Mouse (Mus musculus) myocyte (in vitro differentiated cells): ENCODE measurements around the gene Gm4756.
A peak's percentile ranks its signal among the peaks of the same experiment; 100 is the strongest.

Experiments used
- CEBPB ChIP-seq: IDR thresholded peaks from 2 replicates; pipeline ENCODE4 v1.6.1; 2011; ENCODE audit warnings: mild to moderate bottlenecking, moderate library complexity; ENCODE audit not compliant: poor library complexity, insufficient read depth, severe bottlenecking
- E2F4 ChIP-seq: IDR thresholded peaks from one replicate; pipeline ENCODE4 v1.6.1; 2011; ENCODE audit warnings: mild to moderate bottlenecking, control low read depth, moderate library complexity; ENCODE audit not compliant: insufficient read depth
- MAX ChIP-seq: IDR thresholded peaks from one replicate; pipeline ENCODE4 v1.6.1; 2011; ENCODE audit warnings: low read depth, mild to moderate bottlenecking, control low read depth
- MYOG ChIP-seq, 3 experiments: IDR thresholded peaks; one replicate each; pipeline ENCODE4 v1.6.1; 2011; ENCODE audit warnings: control low read depth in 2 of 3, low read depth in 2 of 3, mild to moderate bottlenecking in 2 of 3; ENCODE audit not compliant: insufficient read length in 2 of 3, control insufficient read depth in 1 of 3, insufficient read depth in 1 of 3
- POLR2A ChIP-seq: IDR thresholded peaks from one replicate; pipeline ENCODE4 v1.6.1; 2011; ENCODE audit warnings: low read depth, mild to moderate bottlenecking, control low read depth, moderate library complexity; ENCODE audit not compliant: insufficient read length
- POLR2AphosphoS2 ChIP-seq: IDR thresholded peaks from one replicate; pipeline ENCODE4 v1.6.1; 2011; ENCODE audit warnings: low read depth, control low read depth; ENCODE audit not compliant: insufficient read length
- REST ChIP-seq: IDR thresholded peaks from one replicate; pipeline ENCODE4 v1.6.1; 2011; ENCODE audit warnings: mild to moderate bottlenecking, control low read depth, moderate library complexity; ENCODE audit not compliant: insufficient read depth, insufficient read length
- TCF12 ChIP-seq: IDR thresholded peaks from one replicate; pipeline ENCODE4 v1.6.1; 2011; ENCODE audit warnings: mild to moderate bottlenecking, control low read depth; ENCODE audit not compliant: poor library complexity, insufficient read depth, severe bottlenecking

DNA sequence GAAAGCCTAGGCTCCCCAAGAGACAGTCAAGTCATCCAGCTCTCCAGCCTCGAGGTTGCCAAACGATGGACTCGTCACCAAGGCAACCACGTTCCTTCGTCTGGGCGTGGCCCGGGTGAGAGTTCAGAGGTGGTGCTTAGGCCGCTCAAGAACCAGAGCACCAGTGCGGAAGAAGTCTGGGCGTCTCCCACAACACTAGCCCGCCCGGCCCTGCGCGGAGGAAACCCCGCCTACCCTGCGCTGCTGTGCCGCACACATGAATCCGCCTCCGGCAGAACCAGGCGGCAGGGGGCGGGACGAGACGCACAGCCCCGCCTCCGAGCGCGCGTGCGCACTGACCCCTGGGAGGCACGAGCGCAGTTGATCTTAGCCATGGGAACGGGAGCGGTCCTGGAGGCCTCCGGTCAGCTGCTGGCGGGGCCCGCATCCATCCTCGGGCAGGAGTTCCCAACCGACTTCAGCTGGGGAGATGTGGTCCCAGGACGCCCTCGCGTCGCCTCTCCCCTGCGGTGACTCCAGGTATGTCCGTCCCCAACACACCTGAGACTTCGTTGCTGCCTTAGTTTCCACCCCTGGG is 113.4 kb downstream of the Gm4756 start, which contains the start of gene Pcnx4:
- no peak for TF ChIP-seq E2F4
- TF ChIP-seq TCF12: no peak
- no peak for TF ChIP-seq CEBPB
- peak; percentile 95 for TF ChIP-seq POLR2A
- peak in 1 of 3 experiments; percentile 68 for TF ChIP-seq MYOG (IDR thresholded peaks at IDR 0.05; ENCODE audit: control insufficient read depth in 1 of 3, insufficient read depth in 1 of 3, insufficient read length in 2 of 3, low read depth in 2 of 3)
- no peak for TF ChIP-seq MAX
- no peak for TF ChIP-seq REST
- TF ChIP-seq POLR2AphosphoS2: peak; percentile 98
